Mouse (Mus musculus) cerebellum, adult 8-10 months (tissue): Measurements from ENCODE around the gene Scn1b.

ENCODE experiments used
- DNase-seq: peaks from one replicate; pipeline ENCODE4 v3.0.0; 2022

Scn1b gene

GRCm38 (mm10) chr7:31149271-31149670 is 22.5 kb upstream of the Scn1b start:
- DNase-seq, result no peak

- peak; percentile 44 for DNase-seq
Observed at GRCm38 (mm10) chr7:31148756-31149155, 22.0 kb upstream of the Scn1b start.

GRCm38 (mm10) chr7:31148086-31148485 is 21.3 kb upstream of the Scn1b start:
- no peak for DNase-seq

GRCm38 (mm10) chr7:31145596-31146160 is 18.9 kb upstream of the Scn1b start:
- DNase-seq, result no peak

GRCm38 (mm10) chr7:31144886-31145285 is 18.1 kb upstream of the Scn1b start:
- DNase-seq, result no peak

- DNase-seq, result no peak
Observed at GRCm38 (mm10) chr7:31140941-31141340, 14.1 kb upstream of the Scn1b start.

- no peak for DNase-seq
Observed at GRCm38 (mm10) chr7:31140302-31140701, 13.5 kb upstream of the Scn1b start.

- DNase-seq, result peak; percentile 70
Observed at GRCm38 (mm10) chr7:31139765-31140164, 13.0 kb upstream of the Scn1b start.

GRCm38 (mm10) chr7:31135717-31136116 is 8.9 kb upstream of the Scn1b start:
- DNase-seq, result no peak

- peak; percentile 8 for DNase-seq
Observed at GRCm38 (mm10) chr7:31131866-31132265, 5.1 kb upstream of the Scn1b start.

- DNase-seq, result peak; percentile 62
Observed at GRCm38 (mm10) chr7:31130841-31131240, 4.0 kb upstream of the Scn1b start.

GRCm38 (mm10) chr7:31130197-31130596 is 3.4 kb upstream of the Scn1b start:
- no peak for DNase-seq

GRCm38 (mm10) chr7:31128157-31128705 is 1.4 kb upstream of the Scn1b start:
- no peak for DNase-seq

- DNase-seq, result peak; percentile 66
Observed at GRCm38 (mm10) chr7:31126211-31126751, 522 bp downstream of the Scn1b start.

- DNase-seq, result peak; percentile 81
Observed at GRCm38 (mm10) chr7:31125116-31125515, 1.7 kb downstream of the Scn1b start.

GRCm38 (mm10) chr7:31124381-31124780 is 2.4 kb downstream of the Scn1b start:
- DNase-seq, result no peak

- DNase-seq, result no peak
Observed at GRCm38 (mm10) chr7:31123697-31124096, 3.1 kb downstream of the Scn1b start.

- DNase-seq, result peak; percentile 85
Observed at GRCm38 (mm10) chr7:31122641-31123631, 3.9 kb downstream of the Scn1b start.

GRCm38 (mm10) chr7:31119556-31119955 is 7.2 kb downstream of the Scn1b start:
- DNase-seq, result no peak

- DNase-seq, result peak; percentile 78
Observed at GRCm38 (mm10) chr7:31118486-31118885, 8.3 kb downstream of the Scn1b start.

GRCm38 (mm10) chr7:31117465-31117864 is 9.3 kb downstream of the Scn1b start:
- peak; percentile 57 for DNase-seq

- DNase-seq, result peak; percentile 53
Observed at GRCm38 (mm10) chr7:31116721-31117145, 10.1 kb downstream of the Scn1b start.

- peak; percentile 69 for DNase-seq
Observed at GRCm38 (mm10) chr7:31115587-31116043, 11.2 kb downstream of the Scn1b start.
